Mouse (Mus musculus) CD4-positive naive resting alpha-beta T cell, adult 76 days (primary cell): Measurements from ENCODE around the gene Parp9. TPM values are rescaled to one million over a fixed set of nuclear protein-coding genes. Genes with fewer than 3 reads are reported as not detected.

ENCODE experiments used
- total RNA-seq: library from RNA; stranded (reverse); gene quantifications from one replicate; pipeline ENCODE4 v1.2.4, GENCODE M21; 2023

Parp9 gene
- 51.4 TPM for total RNA-seq

GRCm38 (mm10) chr16:35938211-35939151 is at the start of gene Parp9, which contains the start of gene Dtx3l:
TSS of gene Parp9 (plus strand) at chr16:35938470.
TSS of gene Dtx3l (minus strand) at chr16:35939151.

GRCm38 (mm10) chr16:35978450-35978849 is 40.2 kb downstream of the Parp9 start, which contains the start of gene Kpna1:
TSS of gene Kpna1 (plus strand) at chr16:35978750.

Other genes with a start within 250 kb of the Parp9 start
- gene Dirc2, start 169.1 kb upstream of the Parp9 start, total RNA-seq: 54.7 TPM
- 22.6 TPM for gene Hspbap1, start 168.1 kb upstream of the Parp9 start, total RNA-seq
- gene Parp14, start 66.9 kb upstream of the Parp9 start, total RNA-seq: 58.5 TPM
- 44.0 TPM for gene Dtx3l, start 681 bp downstream of the Parp9 start, total RNA-seq
- gene Kpna1, start 40.3 kb downstream of the Parp9 start, total RNA-seq: 214 TPM
- gene Wdr5b, start 102.7 kb downstream of the Parp9 start, total RNA-seq: 7.2 TPM
- 24.6 TPM for gene Fam162a, start 133.1 kb downstream of the Parp9 start, total RNA-seq
- gene Ccdc58, start 133.2 kb downstream of the Parp9 start, total RNA-seq: 35.1 TPM
- not detected for gene Csta1, start 192.8 kb downstream of the Parp9 start, total RNA-seq
- gene Stfa2l1, start 218.3 kb downstream of the Parp9 start, total RNA-seq: not detected
- not detected for gene Gm5483, start 245.7 kb downstream of the Parp9 start, total RNA-seq